Mouse (Mus musculus) small intestine, adult 2 months (tissue): Measurements from ENCODE around the gene Gpc6.

Experiments
- CTCF ChIP-seq: fragments of 200-500 bp; IDR thresholded peaks from 2 replicates; pipeline ENCODE4 v1.5.1; 2012; ENCODE audit warnings: low read depth, mild to moderate bottlenecking, control low read depth, inconsistent platforms, low read length, moderate library complexity, mixed read lengths; ENCODE audit not compliant: insufficient replicate concordance, insufficient read length; ENCODE audit errors: extremely low read depth
- POLR2A ChIP-seq: fragments of 200-500 bp; IDR thresholded peaks from 2 replicates; pipeline ENCODE4 v1.6.1; 2012; ENCODE audit warnings: low read depth, mild to moderate bottlenecking, control low read depth, inconsistent platforms, low read length, moderate library complexity

DNA sequence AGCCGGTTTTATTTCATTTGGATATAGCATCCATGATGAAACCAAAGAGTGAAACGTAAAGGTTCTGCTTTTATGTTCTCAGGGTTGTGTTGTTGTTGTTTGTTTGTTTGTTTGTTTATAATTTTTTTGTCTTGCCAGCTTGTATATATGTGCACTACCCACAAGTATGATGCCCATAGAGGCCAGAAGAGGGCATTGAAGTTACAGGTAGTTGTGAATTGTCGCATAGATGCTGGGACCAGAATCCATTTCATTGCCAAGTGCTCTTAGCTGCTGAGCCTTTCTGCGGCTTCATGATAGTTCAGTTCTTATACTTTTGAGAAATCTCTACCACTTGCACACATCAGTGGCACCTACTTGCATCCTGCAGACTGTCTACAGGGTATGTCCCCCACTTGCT, 758.0 kb downstream of the Gpc6 start:
- TF ChIP-seq CTCF (no peak), POLR2A (no peak)
